Mouse (Mus musculus) splenic B cell, adult 2 months (primary cell): ENCODE data around the gene Tmem254c.
"Not testable (repeated sequence)": the region's sequence is repeated elsewhere in the genome, so short reads cannot be mapped to it uniquely, and the experiment has no call there.

Source experiments
- DNase-seq: peaks from one replicate; pipeline ENCODE4 v3.0.0-alpha.2; 2011; ENCODE audit warnings: low read depth, low spot score
- H3K27me3 ChIP-seq: 2 replicates; pipeline ENCODE4 v1.6.1; 2012; ENCODE audit warnings: mild to moderate bottlenecking, low read length, moderate library complexity, mixed read lengths; ENCODE audit not compliant: control insufficient read depth, poor library complexity, insufficient read depth, severe bottlenecking
- H3K36me3 ChIP-seq: 2 replicates; pipeline ENCODE4 v1.6.1; 2012; ENCODE audit warnings: mild to moderate bottlenecking, low read length, moderate library complexity, mixed read lengths; ENCODE audit not compliant: control insufficient read depth, poor library complexity, insufficient read depth, severe bottlenecking

The Tmem254c gene

DNA sequence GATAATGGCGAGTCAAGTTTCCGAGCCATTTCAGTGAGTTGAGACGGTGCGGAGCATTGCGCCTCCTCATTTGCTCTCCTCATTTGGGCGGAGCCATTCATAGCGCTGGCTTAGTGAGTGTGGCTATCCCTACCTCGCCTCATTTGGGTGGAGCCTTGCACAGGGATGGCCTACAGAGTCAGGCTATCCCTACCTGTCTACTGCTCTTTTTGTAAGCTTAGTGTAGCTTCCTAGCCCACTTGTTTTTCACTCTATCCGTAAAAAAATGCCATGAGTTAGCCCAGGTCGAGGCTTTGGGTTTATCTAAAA is at the start of gene Tmem254c:
TSS of gene Tmem254c (minus strand) at position 31 of the 309 bp plus-strand sequence.
- not testable (repeated sequence) for DNase-seq, H3K36me3 ChIP-seq, H3K27me3 ChIP-seq

DNA sequence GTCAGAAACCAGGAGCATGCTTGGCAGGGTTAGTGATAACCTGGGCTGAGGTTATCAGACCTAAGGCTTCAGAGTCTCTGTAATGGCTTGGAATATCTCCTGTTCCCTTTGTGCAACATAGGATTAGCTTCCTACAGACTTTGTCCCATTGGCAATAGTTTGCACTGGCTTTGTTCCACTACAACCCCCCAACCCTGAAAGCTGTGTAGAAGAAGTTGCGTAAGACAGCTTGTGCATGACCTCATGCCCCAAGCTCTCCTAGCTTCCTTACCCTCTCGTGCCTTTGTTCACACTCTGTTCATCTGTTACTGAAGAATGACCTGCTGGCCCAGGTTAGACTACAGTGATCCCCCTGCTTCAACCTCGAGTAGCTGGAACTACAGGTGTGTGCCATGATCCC is 30.5 kb upstream of the Tmem254c start:
- not testable (repeated sequence) for H3K36me3 ChIP-seq, H3K27me3 ChIP-seq, DNase-seq

GRCm38 (mm10) chr14:26081997-26082396 is 14.8 kb upstream of the Tmem254c start, which contains the start of gene Cphx3:
TSS of gene Cphx3 (plus strand) at chr14:26082297.
- H3K27me3 ChIP-seq, DNase-seq, H3K36me3 ChIP-seq: not testable (repeated sequence)

DNA sequence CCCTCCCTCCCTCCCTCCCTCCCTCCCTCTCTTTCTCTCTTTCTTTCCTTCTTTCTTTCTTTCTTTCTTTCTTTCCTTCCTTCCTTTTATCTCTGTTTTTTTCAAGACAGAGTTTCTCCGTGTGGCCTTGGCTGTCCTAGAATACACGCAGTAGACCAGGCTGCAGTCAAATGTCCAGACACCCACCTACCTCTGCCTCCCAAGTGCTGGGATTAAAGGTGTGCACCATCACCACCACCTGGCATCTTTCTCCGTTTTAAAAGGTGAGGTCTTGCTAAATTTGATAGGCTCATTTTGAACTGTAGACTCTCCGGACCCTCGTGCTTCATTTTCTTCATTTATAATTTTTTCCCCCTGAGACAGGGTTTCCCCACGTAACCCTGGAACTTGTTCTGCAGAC is 14.1 kb upstream of the Tmem254c start, which contains the start of gene Cphx2:
TSS of gene Cphx2 (plus strand) at position 301 of the 400 bp plus-strand sequence.
- not testable (repeated sequence) for H3K36me3 ChIP-seq, H3K27me3 ChIP-seq, DNase-seq

- DNase-seq, H3K36me3 ChIP-seq, H3K27me3 ChIP-seq: not testable (repeated sequence)
Observed at GRCm38 (mm10) chr14:26076620-26077390, 9.7 kb upstream of the Tmem254c start.

DNA sequence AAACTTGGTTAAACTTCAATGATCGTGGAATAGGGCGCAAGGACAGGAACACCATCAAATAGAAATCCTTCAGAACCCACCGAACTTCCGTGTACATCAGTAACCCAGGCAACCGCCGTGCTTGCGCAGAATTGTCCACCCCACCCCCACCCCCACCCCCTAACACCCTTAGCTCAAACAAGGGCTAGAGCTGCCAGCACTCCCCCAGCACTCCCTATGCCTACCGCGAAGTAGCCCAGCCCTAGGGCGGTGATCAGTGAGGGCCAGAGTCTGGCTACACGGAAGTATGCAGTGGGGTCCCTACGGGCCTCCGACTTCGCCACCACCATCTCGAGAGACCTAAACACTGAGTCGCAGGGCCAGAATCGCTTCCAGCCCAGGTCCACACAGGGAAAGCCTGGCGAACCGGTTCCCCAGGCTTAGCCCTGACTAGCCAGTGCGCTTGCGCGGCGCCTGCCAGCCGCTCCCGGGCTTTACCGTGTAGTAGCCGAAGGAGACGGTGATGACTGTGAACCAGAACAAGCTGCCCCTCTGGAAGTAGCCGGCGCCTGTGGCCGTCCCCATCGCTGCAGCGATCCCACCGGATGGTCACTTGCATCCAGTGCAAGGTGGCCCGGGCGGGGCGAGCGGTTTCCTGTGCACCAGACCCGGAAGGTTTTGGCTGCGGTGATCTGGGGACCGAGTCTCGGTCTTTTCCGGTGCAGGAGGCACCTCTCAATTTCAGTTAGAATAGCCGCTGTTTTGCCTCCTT is 406 bp downstream of the Tmem254c start:
- H3K36me3 ChIP-seq, H3K27me3 ChIP-seq, DNase-seq: not testable (repeated sequence)

GRCm38 (mm10) chr14:26059362-26059761 is 7.8 kb downstream of the Tmem254c start:
- not testable (repeated sequence) for H3K36me3 ChIP-seq, DNase-seq, H3K27me3 ChIP-seq

DNA sequence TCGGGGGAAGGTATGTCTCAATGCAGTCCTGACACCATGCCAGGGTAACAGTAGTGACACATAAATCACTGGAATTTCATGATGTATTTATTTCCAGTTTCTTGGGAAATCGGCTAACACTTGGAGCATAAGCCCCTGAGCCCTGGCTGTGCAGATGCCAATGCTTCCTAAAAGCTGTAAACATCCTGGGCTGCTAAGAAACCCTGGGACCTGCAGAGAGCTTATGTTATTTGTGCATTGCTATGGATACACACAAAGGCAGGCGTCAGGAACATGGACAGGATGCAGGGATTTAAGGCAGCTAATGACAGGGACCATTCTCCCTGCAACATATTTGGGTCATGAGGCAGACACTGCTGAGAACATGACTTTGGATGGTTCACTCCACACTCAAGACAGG is 9.0 kb downstream of the Tmem254c start:
- H3K27me3 ChIP-seq, H3K36me3 ChIP-seq, DNase-seq: not testable (repeated sequence)

- not testable (repeated sequence) for DNase-seq, H3K27me3 ChIP-seq, H3K36me3 ChIP-seq
Observed at GRCm38 (mm10) chr14:26048767-26049166, 18.4 kb downstream of the Tmem254c start.

DNA sequence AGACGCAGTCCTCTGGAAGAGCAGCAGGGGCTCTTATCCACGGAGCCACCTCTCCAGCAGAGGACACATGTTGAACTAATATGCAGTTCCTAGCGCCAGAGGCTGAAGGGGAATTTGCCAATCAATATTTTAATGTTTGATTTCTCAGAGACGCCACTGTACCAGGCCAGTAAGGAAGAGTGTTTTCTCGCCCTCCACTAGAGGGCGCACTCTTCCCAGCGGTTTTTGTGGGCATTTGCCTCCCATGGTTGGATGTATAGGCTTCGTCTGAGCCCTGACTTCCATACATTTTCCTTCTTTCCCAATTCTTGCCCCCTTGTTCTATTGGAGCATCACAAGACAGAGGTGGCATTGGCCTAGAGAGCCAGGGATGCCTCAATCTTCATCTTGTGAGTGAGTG is 20.1 kb downstream of the Tmem254c start:
- not testable (repeated sequence) for H3K36me3 ChIP-seq, DNase-seq, H3K27me3 ChIP-seq

DNA sequence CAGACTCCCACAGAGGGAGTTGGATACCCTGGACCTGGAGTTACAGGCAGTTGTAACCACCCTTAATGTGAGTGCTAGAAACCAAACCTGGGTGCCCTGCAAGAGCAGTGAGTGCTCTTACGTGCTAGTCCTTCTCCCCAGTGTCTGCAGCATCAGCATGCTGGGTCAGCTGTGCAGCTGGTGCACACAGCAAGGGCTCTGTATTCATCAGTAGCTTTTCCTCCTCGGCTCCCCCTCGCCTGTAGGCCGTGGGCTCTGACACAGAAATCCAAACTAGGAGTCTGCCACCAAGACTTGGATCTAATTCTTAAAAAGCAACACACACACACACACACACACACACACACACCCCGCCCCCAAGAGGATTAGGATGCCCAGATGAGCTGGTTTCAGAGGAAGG is 22.1 kb downstream of the Tmem254c start:
- DNase-seq, H3K27me3 ChIP-seq, H3K36me3 ChIP-seq: not testable (repeated sequence)

- not testable (repeated sequence) for H3K36me3 ChIP-seq, H3K27me3 ChIP-seq, DNase-seq
Observed at GRCm38 (mm10) chr14:26042611-26043010, 24.5 kb downstream of the Tmem254c start, which contains the start of gene Gm9780. TSS of gene Gm9780 (minus strand) at chr14:26042711.

DNA sequence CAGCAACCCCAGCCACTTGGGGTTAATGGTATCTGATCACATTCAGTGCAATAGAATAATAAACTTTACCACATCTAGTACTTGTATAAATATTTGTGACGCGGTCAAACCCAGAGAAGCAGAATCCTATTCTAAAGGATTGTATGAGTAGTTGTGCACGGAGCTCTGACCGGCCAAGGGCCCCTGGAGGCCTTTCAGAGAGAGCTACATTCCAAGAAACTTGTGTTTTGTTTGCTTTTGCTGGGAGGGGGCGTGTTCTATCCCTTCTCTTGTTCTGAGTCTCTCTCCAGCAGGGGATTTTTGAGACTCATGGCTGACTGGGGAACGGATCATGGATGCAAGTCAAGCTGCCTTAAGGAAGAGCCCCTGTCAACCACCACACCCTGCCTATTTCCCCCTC is 31.7 kb downstream of the Tmem254c start:
- H3K27me3 ChIP-seq, DNase-seq, H3K36me3 ChIP-seq: not testable (repeated sequence)

- not testable (repeated sequence) for DNase-seq, H3K36me3 ChIP-seq
Observed at GRCm38 (mm10) chr14:26034364-26034763, 32.8 kb downstream of the Tmem254c start.

DNA sequence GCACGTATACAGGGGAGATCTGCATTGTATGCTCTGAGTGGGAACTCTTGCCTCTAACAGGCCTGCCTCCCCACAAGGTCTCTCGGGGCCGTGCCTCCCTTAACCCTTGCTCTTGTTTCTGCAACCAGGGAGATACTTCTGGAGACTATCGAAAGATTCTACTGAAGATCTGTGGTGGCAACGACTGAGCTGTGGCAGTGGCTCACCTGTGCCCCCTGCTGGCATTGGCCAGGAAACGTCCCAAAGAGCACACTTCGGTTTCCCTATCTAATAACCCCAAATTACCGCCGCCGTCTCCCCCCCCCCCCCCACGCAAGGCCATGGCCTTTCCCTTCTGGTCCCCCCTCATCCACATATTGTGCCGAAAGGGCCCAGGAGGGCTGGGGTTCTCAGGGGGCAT is 41.5 kb downstream of the Tmem254c start:
- not testable (repeated sequence) for H3K36me3 ChIP-seq, H3K27me3 ChIP-seq, DNase-seq

More at GRCm38 (mm10) chr14:26034364-26034763, 32.8 kb downstream of the Tmem254c start:
- H3K27me3 ChIP-seq: not testable (repeated sequence)
